Mouse (Mus musculus): Measurements from ENCODE around the gene Me3. TPM values are rescaled to one million over a fixed set of nuclear protein-coding genes. Genes with fewer than 3 reads are reported as not detected.

Me3 gene
- total and polyA plus RNA-seq, 2 experiments from 2014 or later, result 14.7 to 15.6 TPM

GRCm38 (mm10) chr7:89678719-89679118, 46.5 kb downstream of the Me3 start:
- ATAC-seq, result no peak
- WGBS, result 90% methylated on average over 5 of the region's 5 CpGs
- no peaks in the 10 kb centered on the region for H3K27me3 ChIP-seq (ENCODE audit: insufficient read depth, low read length)
- 0 out of 2 replicates have a peak, but pooled peaks cover 7% of the 10 kb centered on the region for H3K4me1 ChIP-seq (ENCODE audit: insufficient read depth)
- TF ChIP-seq CTCF (IDR thresholded peaks at IDR 0.05; ENCODE audit: low read depth), result no peak
- H3K9me3 ChIP-seq (ENCODE audit: low read length), result no peaks in the 10 kb centered on the region
- no peak overlapping the region for H3K27ac ChIP-seq (ENCODE audit: low read depth, low read length)
- no peaks in the 10 kb centered on the region for H3K36me3 ChIP-seq (ENCODE audit: insufficient read depth)
- H3K4me3 ChIP-seq (ENCODE audit: low read depth, low read length), result no peak overlapping the region
- no peak overlapping the region for H3K4me2 ChIP-seq (ENCODE audit: low read depth)
- no peak for DNase-seq
- no peak overlapping the region for H3K9ac ChIP-seq

GRCm38 (mm10) chr7:89679139-89679538, 46.9 kb downstream of the Me3 start:
- Histone ChIP-seq H3K4me1 (ENCODE audit: insufficient read depth) (0 out of 2 replicates have a peak, but pooled peaks cover 7% of the 10 kb centered on the region), H3K9me3 (ENCODE audit: low read length) (no peaks in the 10 kb centered on the region), H3K27ac (ENCODE audit: low read depth, low read length) (no peak overlapping the region), H3K4me2 (ENCODE audit: low read depth) (no peak overlapping the region), H3K36me3 (ENCODE audit: insufficient read depth) (no peaks in the 10 kb centered on the region), H3K9ac (no peak overlapping the region), H3K27me3 (ENCODE audit: insufficient read depth, low read length) (no peaks in the 10 kb centered on the region), H3K4me3 (ENCODE audit: low read depth, low read length) (no peak overlapping the region)
- no peak for DNase-seq
- TF ChIP-seq CTCF (IDR thresholded peaks at IDR 0.05; ENCODE audit: low read depth), result no peak
- WGBS, result 58% methylated on average over 6 of the region's 6 CpGs
- no peak for ATAC-seq

GRCm38 (mm10) chr7:89679621-89680140, 47.5 kb downstream of the Me3 start:
- Histone ChIP-seq H3K36me3 (ENCODE audit: insufficient read depth) (no peaks in the 10 kb centered on the region), H3K27ac (ENCODE audit: low read depth, low read length) (no peak overlapping the region), H3K4me1 (ENCODE audit: insufficient read depth) (0 out of 2 replicates have a peak, but pooled peaks cover 7% of the 10 kb centered on the region), H3K4me2 (ENCODE audit: low read depth) (no peak overlapping the region), H3K9ac (no peak overlapping the region), H3K27me3 (ENCODE audit: insufficient read depth, low read length) (no peaks in the 10 kb centered on the region), H3K9me3 (ENCODE audit: low read length) (no peaks in the 10 kb centered on the region), H3K4me3 (ENCODE audit: low read depth, low read length) (no peak overlapping the region)
- no peak for TF ChIP-seq CTCF (IDR thresholded peaks at IDR 0.05; ENCODE audit: low read depth)
- WGBS, result 20% methylated on average over 2 of the region's 2 CpGs
- DNase-seq (no peak), ATAC-seq (no peak)

GRCm38 (mm10) chr7:89680891-89681290, 48.7 kb downstream of the Me3 start:
- H3K27me3 ChIP-seq (ENCODE audit: insufficient read depth, low read length), result no peaks in the 10 kb centered on the region
- H3K27ac ChIP-seq (ENCODE audit: low read depth, low read length), result no peak overlapping the region
- WGBS, result 76% methylated on average over 3 of the region's 3 CpGs
- H3K4me1 ChIP-seq (ENCODE audit: insufficient read depth), result 0 out of 2 replicates have a peak, but pooled peaks cover 7% of the 10 kb centered on the region
- H3K4me2 ChIP-seq (ENCODE audit: low read depth), result no peak overlapping the region
- H3K4me3 ChIP-seq (ENCODE audit: low read depth, low read length), result no peak overlapping the region
- TF ChIP-seq CTCF (IDR thresholded peaks at IDR 0.05; ENCODE audit: low read depth), result no peak
- DNase-seq (no peak), ATAC-seq (no peak)
- H3K9me3 ChIP-seq (ENCODE audit: low read length), result no peaks in the 10 kb centered on the region
- H3K9ac ChIP-seq, result no peak overlapping the region
- H3K36me3 ChIP-seq (ENCODE audit: insufficient read depth), result no peaks in the 10 kb centered on the region

- H3K4me1 ChIP-seq (ENCODE audit: insufficient read depth), result 0 out of 2 replicates have a peak, but pooled peaks cover 7% of the 10 kb centered on the region
- 73% methylated on average over 10 of the region's 10 CpGs for WGBS
- DNase-seq (no peak), ATAC-seq (no peak)
- no peak overlapping the region for H3K4me2 ChIP-seq (ENCODE audit: low read depth)
- H3K27me3 ChIP-seq (ENCODE audit: insufficient read depth, low read length), result no peaks in the 10 kb centered on the region
- no peak overlapping the region for H3K9ac ChIP-seq
- no peak overlapping the region for H3K4me3 ChIP-seq (ENCODE audit: low read depth, low read length)
- H3K27ac ChIP-seq (ENCODE audit: low read depth, low read length), result no peak overlapping the region
- no peaks in the 10 kb centered on the region for H3K36me3 ChIP-seq (ENCODE audit: insufficient read depth)
- H3K9me3 ChIP-seq (ENCODE audit: low read length), result no peaks in the 10 kb centered on the region
- TF ChIP-seq CTCF (IDR thresholded peaks at IDR 0.05; ENCODE audit: low read depth), result no peak
Observed at GRCm38 (mm10) chr7:89681666-89682470, 49.7 kb downstream of the Me3 start.

- peak; percentile 47 for TF ChIP-seq CTCF (IDR thresholded peaks at IDR 0.05; ENCODE audit: low read depth)
- no peak overlapping the region for H3K4me3 ChIP-seq (ENCODE audit: low read depth, low read length)
- no peak overlapping the region for H3K4me2 ChIP-seq (ENCODE audit: low read depth)
- H3K4me1 ChIP-seq (ENCODE audit: insufficient read depth), result no peaks in the 10 kb centered on the region
- peak; percentile 25 for DNase-seq
- no peak overlapping the region for H3K27ac ChIP-seq (ENCODE audit: low read depth, low read length)
- no peaks in the 10 kb centered on the region for H3K9me3 ChIP-seq (ENCODE audit: low read length)
- no peaks in the 10 kb centered on the region for H3K36me3 ChIP-seq (ENCODE audit: insufficient read depth)
- no peak for ATAC-seq
- H3K9ac ChIP-seq, result no peak overlapping the region
- H3K27me3 ChIP-seq (ENCODE audit: insufficient read depth, low read length), result no peaks in the 10 kb centered on the region
Observed at GRCm38 (mm10) chr7:89698186-89698585, 66.0 kb downstream of the Me3 start.

GRCm38 (mm10) chr7:89699668-89700350, 67.6 kb downstream of the Me3 start:
- no peaks in the 10 kb centered on the region for H3K9me3 ChIP-seq (ENCODE audit: low read length)
- H3K9ac ChIP-seq, result no peak overlapping the region
- peak; percentile 28 for DNase-seq
- H3K4me2 ChIP-seq (ENCODE audit: low read depth), result no peak overlapping the region
- H3K36me3 ChIP-seq (ENCODE audit: insufficient read depth), result no peaks in the 10 kb centered on the region
- no peaks in the 10 kb centered on the region for H3K4me1 ChIP-seq (ENCODE audit: insufficient read depth)
- 33% methylated on average over 5 of the region's 5 CpGs for WGBS
- ATAC-seq, result peak; percentile 54
- no peak overlapping the region for H3K4me3 ChIP-seq (ENCODE audit: low read depth, low read length)
- no peak for TF ChIP-seq CTCF (IDR thresholded peaks at IDR 0.05; ENCODE audit: low read depth)
- no peak overlapping the region for H3K27ac ChIP-seq (ENCODE audit: low read depth, low read length)
- no peaks in the 10 kb centered on the region for H3K27me3 ChIP-seq (ENCODE audit: insufficient read depth, low read length)

Data from forebrain, postnatal 0 days (tissue).